Mouse (Mus musculus) heart, adult 8-10 months (tissue): Measurements from ENCODE around the gene F2rl1. TPM values are rescaled to one million over a fixed set of nuclear protein-coding genes. Genes with fewer than 3 reads are reported as not detected.

Source experiments
- DNase-seq: peaks from one replicate; pipeline ENCODE4 v3.0.0; 2022; ENCODE audit warnings: low spot score
- total RNA-seq, 4 experiments: library from RNA; stranded (reverse); gene quantifications; 2 replicates each; pipeline ENCODE4 v1.2.4; 2022

F2rl1 gene
- total RNA-seq = under 1 TPM; 0.31 to 0.72 (median 0.66) TPM

DNA sequence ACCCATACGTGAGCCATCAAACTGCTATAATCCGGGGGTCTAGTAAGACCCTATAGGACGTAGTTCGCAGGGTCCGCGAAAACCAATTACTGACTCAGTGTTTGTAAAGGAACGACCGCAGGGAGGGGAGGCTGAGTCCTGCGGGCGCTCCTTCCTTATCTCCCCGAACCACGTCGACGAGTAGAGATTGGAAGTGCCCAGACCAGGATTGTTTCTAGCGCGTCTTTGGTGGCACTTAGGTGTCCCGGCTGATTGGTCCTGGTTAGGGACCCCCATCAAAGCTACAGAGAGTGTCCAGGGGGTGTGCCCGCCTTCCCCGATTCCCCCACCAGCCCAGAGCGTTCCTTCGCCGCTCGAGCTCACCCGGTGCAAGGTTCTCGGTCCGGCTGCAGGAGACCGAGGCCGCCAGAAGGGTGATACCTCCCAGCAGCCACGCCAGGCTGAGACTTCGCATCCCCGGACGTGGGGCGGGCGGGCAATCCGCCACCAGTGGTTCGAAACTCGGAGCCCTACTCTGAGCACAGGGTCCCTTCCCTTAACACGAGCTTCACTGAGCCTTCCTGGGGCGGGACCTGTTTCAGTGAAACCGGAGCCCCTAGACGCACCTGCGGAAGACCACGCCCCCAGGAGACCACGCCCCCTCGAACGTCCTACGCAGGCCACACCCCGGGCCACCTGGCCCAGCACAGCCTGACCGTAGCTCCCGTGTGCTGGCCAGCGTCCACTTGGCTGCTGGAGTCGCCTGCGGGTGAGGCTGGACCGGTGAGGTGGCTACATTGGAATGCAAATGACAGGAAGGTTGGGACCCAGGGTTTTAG lies at the start of gene F2rl1:
Gene F2rl1, minus strand, starts transcription at position 554 of the 818 bp plus-strand sequence.
- DNase-seq = peak; percentile 24

DNA sequence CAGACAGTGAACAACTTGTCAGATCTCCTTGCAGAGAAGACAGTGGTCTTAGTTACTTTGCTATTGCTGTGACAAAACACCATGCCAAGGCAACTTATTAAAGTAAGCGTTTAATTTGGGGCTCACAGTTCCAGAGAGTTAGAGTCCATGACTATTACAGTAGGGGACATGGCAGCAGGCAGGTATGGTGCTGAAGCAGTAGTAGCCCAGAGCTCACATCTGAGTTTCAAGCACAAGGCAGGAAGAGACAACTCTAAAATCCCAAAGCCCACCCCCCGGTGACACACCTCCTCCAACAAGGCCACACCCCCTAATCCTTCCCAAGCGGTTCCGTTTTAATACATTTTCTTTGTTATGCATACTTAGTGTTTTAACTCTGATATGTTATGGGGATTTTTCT lies 45.9 kb upstream of the F2rl1 start:
- no peak for DNase-seq

DNA sequence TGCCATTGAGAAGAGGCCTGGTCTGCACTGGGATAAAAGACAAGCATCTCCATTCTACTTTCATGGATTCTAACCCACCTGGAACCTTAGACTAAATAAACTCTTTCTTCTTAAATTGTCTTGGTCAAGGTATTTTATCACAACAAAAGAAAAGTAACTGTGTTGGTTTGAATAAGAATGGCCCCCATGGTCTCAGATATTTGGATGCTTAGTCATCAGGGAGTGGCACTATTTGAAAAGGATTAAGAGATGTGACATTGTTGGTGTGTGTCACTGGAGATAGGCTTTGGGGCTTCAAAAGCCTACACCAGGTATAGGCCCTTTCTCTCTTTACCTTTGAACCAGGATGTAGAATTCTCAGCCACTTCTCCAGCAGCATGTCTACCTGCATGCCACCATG lies 44.3 kb upstream of the F2rl1 start:
- no peak for DNase-seq

DNA sequence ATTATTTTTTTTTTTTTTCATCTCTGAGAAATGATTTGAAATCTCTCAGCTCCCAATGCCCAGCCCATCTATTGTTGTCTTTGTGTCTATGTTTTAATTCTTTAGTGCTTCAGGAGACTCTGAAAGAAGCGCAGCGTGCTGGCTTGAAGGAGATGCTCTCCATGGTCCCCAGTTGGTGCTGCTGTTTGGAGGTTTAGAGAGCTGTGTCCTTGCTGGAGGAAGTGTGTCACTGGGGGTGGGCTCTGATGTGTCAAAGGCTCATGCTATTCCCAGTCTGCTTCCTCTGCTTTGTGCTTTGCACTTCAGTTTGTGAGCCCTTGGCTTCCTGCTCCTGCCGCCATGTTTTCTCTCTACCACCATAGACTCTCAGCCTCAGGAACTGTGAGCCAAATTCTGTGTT lies 43.3 kb upstream of the F2rl1 start:
- no peak for DNase-seq

GRCm38 (mm10) chr13:95566841-95567551 lies 42.0 kb upstream of the F2rl1 start:
- no peak for DNase-seq

DNA sequence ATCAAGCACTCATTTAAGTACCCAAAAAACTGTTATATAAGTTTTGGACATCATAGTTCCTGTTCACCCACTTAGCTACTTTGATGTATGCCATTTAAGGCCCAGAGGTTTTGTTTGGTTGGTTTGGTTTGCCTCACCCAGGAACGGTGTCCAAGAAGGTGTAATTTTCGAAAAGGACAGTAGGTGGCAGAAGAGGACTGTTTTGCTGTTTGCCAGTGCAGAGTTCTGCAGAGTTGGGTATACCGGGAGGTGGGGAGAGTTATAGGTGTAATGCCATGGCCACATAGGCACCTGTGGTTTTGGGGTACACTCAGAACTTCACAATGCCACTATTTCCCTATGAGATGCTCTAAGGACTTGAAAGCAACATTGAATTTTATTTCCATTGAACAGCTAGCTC lies 38.7 kb upstream of the F2rl1 start:
- DNase-seq = peak; percentile 88

GRCm38 (mm10) chr13:95563066-95563610 lies 38.1 kb upstream of the F2rl1 start:
- no peak for DNase-seq

- no peak for DNase-seq
Measured at GRCm38 (mm10) chr13:95557326-95557725, 32.3 kb upstream of the F2rl1 start.

GRCm38 (mm10) chr13:95553885-95554492 lies 29.0 kb upstream of the F2rl1 start:
- no peak for DNase-seq

- DNase-seq = no peak
Measured at GRCm38 (mm10) chr13:95550636-95551370, 25.8 kb upstream of the F2rl1 start.

DNA sequence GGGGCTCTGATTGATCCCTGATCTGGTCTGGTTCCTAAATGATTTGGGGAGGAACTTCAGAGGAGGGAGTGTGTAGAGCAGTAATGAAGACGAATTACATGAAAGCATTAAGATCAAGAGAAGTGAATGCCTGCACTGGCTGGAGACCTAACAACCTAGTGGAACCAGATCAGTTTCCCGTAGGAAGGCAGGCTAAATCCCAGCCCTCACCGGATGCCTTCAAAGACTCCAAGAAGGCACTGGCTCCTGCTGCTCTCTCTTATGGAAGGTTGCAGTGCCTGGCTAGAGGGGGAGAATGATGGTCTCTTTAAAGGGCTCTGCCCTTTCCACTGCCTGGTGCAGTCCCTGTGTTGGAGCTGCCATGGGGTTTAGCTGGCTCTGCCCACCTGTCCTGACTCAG lies 24.4 kb upstream of the F2rl1 start:
- DNase-seq = no peak

DNA sequence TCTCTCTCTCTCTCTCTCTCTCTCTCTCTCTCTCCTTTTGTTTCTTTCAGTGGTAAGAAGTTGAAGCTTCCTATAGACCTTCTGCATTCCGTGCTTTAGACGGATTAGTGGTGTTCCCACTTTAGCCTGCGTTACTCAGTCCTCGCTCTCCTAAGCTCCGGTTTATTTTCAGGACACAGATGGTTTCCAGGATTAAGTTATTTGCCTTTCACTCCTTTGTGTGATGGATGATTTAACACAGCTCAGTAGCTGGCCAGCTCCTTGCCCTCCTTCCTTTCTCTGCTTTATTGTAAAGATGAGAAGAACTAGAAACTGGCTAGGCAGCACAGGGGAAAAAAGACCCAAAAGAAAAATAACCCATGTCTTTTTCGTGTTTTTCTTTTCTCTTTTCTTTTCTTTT lies 23.8 kb upstream of the F2rl1 start:
- DNase-seq = no peak

GRCm38 (mm10) chr13:95548291-95548789 lies 23.3 kb upstream of the F2rl1 start:
- peak; percentile 66 for DNase-seq

GRCm38 (mm10) chr13:95547090-95547611 lies 22.1 kb upstream of the F2rl1 start:
- no peak for DNase-seq

GRCm38 (mm10) chr13:95546251-95546650 lies 21.2 kb upstream of the F2rl1 start:
- no peak for DNase-seq

- no peak for DNase-seq
Measured at GRCm38 (mm10) chr13:95545729-95546186, 20.7 kb upstream of the F2rl1 start.

GRCm38 (mm10) chr13:95538021-95538420 lies 13.0 kb upstream of the F2rl1 start:
- no peak for DNase-seq

GRCm38 (mm10) chr13:95536117-95536493 lies 11.1 kb upstream of the F2rl1 start:
- DNase-seq = no peak

DNA sequence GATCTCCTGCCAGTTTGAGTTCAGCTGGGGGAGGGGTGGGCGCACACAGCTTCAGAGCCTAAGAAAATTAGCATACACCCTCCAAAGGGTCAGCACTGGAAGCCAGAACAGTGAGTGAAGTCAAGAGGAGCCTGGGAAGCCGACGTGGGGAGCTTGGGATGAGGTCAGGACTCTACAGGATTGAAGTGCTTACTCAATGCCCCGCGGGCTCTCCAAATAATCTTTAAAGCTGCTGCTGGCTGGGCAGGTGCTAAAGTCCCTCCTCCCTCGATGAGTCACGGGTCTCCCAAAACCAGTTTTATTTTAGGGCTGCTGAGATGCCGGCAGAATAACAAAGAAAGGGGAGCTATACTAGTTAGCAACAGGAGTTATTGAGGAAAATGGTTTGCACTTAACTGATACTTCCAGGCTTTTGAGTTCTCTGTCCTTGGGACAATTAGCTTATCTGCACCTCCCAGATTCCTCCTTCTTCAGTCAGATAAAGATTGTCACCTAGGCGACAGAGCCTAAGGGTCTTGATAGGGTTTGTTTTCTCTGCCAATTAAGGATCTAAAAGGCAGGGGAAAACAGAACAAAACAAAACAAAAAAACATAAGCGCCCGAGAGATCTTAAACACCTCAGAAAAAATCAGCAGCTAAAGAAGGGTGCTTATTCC lies 10.6 kb upstream of the F2rl1 start:
- DNase-seq = no peak

- no peak for DNase-seq
Measured at GRCm38 (mm10) chr13:95535026-95535425, 10.0 kb upstream of the F2rl1 start.
